Mouse (Mus musculus): ENCODE results near the gene Isy1.

Gene Isy1

DNA sequence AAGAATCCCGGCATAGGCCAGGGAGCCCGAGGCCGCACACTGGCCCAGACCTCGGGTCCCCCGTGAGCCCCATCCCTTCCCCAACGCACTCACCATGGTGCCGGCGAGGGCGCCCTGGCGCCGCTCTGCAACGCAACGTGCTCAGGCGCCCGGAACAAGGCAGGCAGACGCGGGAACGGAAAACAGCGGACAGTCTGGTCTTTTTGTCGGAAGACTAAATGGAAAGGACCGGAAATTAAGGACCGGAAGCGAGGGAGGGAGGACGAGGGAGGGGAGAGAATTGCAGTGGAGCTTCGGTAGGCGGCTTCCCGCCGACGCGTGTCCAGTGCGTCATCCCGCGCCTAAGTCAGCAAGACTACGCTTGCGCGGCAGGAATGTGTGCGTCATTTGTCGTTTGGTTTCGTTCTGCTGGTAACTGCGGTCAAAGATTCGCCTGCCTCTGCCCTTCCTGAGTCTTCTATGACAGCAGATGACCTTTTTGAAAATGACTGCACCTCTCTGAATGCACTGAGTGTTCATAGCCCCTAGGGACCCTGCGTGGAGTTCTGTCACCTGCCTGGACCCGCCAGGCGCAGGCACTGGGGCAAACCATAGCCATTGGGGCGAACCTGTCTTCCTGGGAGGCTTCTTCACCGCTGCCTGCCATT is at the start of gene Isy1:
Gene Isy1 (minus strand): TSS at position 248 of the 647 bp plus-strand sequence.
- peak; percentile 91 to 95 for DNase-seq (ENCODE audit: low spot score in 2 of 2)

DNA sequence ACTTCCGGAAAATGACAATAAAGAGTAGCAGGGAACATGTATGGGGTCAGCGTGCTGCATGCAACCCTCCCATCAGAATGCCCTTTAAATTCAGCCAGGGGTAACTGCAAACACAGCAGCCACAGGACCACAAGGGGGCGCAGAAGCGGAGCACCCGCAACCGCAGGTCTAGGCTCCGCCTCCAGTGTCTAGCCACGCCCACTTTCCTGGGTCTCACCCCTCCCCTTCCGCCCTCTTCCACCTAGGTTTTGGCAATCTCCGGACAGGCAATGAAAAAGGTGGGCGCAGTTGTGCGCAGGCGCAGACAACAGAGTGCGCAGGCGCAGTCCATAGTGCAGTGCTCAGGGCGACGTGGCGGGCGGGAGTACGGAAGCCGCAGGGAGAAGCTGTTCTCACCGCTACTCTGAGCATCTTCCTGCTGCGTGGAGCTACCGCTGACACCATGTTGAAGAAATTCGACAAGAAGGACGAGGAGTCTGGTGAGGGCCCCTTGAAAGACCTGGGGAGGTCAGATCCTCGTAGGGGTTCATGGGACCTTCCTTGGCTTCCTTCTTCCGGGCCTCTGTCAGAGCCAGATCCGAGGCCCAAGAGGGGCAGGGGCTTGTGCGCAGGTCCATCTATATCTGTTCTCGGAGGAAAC is 49.1 kb upstream of the Isy1 start, which contains the start of gene Copg1:
Gene Copg1 (plus strand): TSS at position 221 of the 640 bp plus-strand sequence.
- DNase-seq (ENCODE audit: low spot score in 2 of 2), result peak; percentile 99 to 100

DNA sequence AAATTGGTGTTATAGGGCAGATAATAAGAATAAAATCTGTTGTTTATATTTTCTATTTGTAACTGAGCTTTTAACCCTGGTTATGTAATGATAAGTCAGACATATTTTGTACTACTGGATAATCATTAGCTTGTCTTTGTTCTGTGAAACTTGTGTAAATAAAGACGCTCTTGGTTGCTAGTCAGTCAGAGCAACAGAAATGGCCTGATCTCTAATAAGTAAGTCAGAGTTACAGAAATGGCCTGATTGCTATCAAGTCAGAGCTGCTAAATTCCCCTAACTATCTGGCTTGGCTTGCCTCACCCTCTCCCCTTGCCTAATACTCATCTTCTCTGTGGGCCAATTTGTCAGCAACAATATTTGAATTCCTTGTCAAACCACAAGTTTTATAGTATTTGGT is 48.1 kb upstream of the Isy1 start:
- DNase-seq (ENCODE audit: low spot score in 2 of 2), result no peak

DNA sequence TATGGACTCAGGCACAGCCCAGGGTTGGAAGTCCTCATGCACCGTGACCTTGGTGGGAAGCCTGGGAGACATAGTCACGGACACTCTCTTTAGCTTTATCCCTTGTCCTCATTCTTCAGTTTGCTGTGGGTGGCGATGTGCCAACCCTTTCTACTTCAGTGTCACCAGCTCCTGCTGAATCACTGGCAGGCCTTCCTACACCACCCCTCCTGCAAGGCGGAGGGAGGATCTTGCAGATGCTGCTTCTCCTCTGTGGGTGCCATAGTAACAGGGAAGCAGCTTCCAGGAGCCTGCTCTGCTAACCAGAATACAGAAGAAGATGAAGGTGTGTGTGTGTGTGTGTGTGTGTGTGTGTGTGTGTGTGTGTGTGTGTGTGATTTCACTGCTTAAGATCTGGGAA is 44.2 kb upstream of the Isy1 start:
- peak; percentile 57 to 75 for DNase-seq (ENCODE audit: low spot score in 2 of 2)

DNA sequence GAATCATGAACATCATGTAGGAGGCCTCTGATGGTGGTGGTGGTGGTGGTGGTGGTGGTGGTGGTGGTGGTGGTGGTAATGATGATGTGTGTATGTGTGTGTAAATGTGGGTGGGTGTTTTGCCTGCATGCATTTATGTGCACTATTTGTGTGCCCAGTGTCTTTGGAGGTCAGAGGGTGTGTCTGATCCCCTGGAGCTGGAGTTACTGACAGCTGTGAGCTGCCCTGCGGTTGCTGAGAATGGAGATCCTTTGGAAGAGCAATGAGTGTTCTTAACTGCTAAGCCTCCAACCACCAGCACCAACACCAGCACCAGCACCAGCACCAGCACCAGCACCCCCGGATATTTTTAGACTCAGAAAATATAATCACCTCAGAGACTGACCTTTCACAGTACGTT is 43.6 kb upstream of the Isy1 start:
- DNase-seq (ENCODE audit: low spot score in 2 of 2), result no peak

DNA sequence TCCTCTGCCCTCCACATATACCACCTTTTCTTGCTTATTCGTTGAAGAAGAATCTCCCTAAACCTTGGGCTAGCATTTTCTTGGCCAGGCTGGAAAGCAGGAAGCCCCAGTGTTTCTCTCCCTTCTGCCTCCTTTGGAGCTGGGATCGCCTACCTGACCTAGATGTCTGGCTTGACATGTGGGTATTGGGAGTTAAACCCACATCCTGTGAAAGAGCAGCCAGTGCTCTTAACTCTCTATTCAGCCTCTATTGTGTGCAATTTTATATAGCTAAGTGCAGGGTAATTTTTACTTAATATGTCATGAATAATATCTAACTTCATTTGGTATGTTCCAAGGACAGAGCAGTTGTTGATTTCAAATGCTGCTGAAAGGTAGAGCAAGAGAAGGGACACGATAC is 41.0 kb upstream of the Isy1 start:
- no peak for DNase-seq (ENCODE audit: low spot score in 2 of 2)

DNA sequence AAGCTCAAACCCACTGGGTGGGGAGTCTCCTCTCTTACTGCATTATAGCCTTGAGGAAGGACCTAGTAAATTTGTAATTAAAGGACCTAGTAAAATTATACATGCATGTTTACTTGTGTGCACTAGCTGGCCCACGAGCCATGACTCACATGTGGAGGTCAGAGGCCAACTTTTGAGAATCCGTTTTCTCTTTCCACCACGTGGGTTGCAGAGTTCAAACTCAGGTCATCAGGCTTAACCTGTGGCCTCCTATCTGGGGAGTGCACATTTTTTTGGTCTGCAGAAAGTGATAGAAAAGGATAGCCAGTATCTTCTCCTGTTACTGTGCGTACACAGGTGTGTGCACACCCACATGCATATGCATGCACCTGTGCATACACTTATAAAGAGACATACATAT is 40.4 kb upstream of the Isy1 start:
- DNase-seq (ENCODE audit: low spot score in 2 of 2), result no peak

DNA sequence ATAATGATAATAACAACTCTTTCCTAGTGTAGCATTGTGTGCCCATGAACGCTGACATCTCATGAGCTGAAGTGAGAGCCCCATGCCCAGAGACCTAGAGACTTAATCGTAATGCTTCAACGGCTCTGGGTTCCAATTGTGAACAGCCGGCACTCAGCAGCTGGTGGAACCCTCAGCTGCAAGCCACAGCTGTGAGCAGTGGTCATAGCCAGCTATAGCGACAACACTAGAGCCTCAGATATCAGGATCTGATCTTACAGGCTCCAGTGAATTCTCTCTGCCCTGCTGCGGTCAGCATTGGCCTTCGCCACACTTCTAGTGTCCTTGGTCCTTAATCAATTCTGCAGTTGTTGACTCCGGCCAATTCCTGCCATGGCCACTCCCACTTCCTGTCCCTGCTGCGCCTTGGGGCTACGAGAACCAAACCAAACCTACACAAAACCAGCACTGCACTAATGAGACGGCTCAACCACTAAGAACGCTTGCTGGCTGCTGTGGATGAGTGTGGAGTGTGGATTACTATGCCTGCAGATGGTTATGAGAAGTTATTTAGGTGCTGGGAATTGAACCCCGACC is 37.6 kb upstream of the Isy1 start:
- no peak for DNase-seq (ENCODE audit: low spot score in 2 of 2)

DNA sequence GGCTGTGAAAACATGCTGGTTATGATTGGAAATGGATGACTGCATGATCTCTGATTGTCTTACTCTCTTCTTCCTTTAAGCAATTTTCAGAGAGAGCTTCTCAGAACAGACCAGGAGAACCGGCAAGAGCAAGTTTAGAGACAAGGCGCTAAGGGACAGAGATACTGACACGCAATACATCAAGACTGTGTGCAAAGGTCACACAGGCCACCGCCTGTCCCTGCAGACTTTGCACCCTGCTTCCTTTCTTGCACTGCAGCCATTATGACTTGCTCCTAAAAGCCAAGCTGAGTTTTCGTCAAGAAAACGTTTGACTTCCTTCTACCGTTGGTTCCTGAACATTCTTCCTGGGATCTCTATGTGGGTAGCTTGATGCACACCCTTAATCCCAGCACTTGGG is 37.0 kb upstream of the Isy1 start:
- DNase-seq (ENCODE audit: low spot score in 2 of 2), result no peak

DNA sequence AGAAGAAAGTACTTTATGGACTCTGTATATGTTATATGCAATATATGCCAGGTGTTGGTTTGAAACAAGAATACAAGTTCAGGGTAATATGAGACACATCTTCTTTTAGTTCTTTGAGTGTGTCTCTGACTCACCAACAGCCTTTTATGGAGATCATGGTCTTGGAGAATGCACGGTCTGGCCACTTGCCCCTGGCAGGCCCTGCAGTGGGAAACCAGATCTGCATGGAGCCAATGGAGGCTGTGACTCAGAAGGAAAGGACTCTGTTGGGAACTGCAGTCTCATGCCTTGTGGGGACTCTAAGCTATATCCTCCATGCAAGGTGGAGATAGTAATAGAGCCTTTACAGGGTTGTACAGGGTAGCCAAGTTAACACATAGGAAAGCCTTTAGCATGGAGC is 36.5 kb upstream of the Isy1 start:
- DNase-seq (ENCODE audit: low spot score in 2 of 2), result no peak

DNA sequence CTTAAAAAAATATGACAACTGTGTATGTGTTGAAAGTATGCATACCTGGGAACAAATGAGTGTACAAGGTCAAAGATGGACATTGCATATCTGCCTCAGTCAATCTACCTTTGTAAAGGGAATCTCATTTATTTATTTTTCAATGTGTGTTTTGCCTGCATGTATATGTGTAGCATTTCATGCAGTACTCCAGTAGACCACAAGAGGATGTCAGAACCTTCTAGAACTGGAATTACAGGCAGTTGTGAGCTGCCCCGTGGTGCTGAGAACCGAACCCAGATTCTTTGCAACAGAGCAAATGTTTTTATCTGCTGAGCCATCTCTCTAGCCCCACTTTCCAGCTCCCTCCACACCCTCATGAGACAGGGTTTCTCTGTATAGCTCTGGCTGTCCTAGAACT is 35.4 kb upstream of the Isy1 start:
- DNase-seq (ENCODE audit: low spot score in 2 of 2), result no peak

DNA sequence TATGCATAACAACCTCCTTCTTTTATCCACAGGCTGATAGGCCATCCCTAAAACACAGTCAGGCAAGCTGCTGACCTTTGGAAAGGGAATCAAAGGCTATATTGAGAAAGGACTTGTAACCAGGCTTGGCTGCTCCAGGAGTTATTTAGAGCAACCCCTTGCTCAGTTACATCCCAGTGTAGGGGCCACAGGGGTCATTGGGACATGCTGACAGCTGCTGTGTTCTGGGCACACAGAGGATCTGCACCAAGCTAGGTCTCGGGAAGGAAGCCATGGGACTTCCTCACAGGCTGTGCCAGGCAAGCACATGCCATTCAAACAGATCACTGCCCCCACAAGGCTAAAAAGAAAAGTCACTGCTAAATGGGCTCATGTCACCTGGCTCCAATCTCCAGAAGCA is 34.5 kb upstream of the Isy1 start:
- no peak for DNase-seq (ENCODE audit: low spot score in 2 of 2)

DNA sequence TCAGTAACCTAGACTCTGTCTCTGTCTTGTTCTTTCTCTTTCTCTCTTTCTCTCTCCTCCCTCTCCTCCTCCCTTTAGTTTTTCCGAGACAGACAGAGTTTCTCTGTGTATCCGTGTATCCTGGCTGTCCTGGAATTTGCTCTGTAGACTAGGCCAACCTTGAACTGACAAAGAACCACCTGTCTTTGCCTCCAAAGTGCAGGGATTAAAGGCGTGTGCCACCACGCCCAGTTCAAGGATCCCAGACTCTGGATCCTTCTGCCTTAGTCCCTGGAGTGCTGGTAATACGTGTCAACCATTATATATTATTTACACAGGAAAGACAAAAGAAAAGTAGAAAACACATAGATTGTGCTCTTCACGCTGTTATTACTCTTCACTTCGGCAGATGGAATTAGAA is 32.6 kb upstream of the Isy1 start:
- DNase-seq (ENCODE audit: low spot score in 2 of 2), result no peak

DNA sequence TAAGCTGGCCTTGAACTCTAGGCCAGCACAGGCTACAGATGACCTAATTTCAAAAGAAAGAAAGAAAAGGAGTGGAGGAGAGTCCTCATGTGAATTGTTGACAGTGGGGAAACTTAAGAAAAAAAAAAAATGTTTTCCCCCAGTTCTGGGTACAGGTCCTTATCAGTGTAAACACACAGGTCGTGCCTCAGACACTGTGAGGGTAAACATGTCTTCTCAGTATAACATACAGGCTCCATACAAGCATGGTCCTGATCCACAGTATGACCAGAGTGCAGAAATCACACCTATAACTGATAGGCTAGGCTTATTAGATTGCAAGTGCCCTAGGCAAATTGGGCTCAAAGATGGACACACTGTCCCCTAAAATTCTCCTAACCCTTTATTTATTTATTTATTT is 31.8 kb upstream of the Isy1 start:
- no peak for DNase-seq (ENCODE audit: low spot score in 2 of 2)

DNA sequence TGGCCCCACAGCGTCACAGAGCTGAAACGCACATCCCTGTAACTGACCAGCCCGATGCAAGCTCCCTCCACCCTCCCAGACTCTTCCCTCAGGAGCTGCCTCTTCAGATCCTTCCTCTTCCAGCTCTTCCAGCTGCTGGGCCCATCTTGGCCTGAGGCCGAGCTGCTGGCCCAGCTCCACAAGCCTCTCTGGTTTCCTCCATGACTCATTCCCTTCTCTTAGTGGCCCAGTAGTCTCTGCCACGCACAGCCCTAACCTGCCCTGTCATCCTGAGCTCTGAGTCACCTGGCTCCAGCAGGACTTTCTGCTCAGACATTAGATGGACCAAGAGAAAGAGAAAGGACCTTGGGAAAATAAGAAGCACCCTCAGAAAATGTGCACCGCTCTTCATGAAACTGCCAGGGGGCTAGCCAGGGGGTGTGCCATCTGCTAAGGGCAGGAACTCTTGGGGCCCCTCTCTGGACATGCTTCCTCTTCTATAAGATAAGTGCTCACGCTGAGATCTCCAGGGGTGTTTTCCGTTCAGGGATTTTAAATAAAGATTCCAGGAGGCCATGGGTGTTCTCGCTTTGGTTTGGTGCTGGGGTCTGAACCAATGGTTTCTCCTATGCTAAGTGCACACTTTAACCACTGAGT is 30.4 kb upstream of the Isy1 start:
- DNase-seq (ENCODE audit: low spot score in 2 of 2), result no peak

DNA sequence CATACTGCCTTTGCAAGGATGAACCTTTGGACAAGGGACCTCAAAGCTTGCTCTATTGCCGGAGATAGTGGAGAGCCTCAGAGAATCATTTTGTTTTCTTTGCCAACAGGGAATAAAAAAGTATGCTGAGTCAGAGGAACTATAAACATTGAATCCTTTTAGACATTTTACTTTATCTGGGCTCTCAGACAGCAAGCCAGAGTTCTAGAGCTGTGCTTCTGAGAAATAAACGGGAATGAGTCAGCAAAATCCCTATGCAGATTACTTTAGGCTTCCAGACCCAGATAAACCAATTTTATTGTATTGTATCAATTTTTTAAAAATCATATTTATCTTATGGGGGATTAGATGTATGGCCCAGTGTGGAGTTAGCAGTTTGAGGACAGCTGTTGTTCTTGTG is 28.7 kb upstream of the Isy1 start:
- no peak for DNase-seq (ENCODE audit: low spot score in 2 of 2)

DNA sequence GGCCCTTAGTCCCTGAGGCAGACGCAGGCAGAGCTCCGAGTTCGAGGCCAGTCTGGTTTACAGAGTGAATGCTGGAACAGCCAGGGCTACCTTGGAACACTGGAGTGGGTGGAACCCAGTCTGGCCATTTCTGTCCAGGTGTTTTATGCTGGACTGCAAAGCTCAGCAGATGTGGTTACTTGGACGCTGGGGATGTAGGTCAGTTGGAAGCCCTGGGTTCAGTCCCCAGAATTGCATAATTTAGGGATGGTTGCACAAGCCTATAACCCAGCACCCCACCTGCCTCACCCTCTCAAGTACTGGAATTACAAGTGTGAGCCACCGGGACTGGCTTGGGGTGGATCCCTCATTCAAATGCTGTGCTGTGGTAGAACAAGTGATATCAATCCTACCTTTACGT is 27.6 kb upstream of the Isy1 start:
- DNase-seq (ENCODE audit: low spot score in 2 of 2), result no peak

DNA sequence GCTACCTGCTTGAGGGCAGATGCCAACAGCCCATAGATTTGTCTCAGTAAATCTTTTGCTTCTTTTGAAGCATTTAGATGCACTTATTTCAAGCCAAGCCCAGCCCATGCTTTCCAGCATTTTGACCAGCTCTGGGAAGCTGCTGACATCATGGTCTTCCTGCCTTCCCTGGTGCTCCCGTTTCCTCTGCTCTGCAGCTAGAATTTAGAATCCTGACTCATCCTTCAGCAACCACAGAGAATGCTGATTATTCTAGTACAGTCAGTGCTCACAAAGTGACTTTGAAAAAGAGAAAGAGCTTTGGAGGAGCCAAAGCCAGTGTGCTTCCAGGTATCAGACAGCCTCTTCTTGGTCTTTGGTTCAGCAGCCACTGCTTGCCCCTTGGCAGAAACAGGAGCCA is 18.5 kb upstream of the Isy1 start:
- no peak for DNase-seq (ENCODE audit: low spot score in 2 of 2)

DNA sequence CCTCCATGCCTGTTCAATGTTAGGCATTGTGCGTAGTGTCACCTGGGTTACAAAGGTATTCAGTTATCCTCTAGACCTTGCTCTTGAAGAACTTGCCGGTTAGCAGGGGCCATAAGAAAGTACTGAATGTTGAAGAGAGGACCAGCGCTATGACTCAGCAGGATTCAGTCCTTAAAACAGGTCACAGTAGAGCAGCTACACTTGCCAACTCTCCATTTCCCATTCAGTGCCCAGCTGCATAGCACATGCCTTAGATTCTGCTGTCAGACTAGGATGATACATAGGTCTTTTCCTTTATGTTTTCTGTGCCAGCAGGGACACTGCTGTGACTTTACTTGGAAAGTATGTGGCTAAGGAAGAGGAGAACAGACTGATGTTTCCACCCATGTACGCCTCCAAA is 14.8 kb upstream of the Isy1 start:
- no peak for DNase-seq (ENCODE audit: low spot score in 2 of 2)

DNA sequence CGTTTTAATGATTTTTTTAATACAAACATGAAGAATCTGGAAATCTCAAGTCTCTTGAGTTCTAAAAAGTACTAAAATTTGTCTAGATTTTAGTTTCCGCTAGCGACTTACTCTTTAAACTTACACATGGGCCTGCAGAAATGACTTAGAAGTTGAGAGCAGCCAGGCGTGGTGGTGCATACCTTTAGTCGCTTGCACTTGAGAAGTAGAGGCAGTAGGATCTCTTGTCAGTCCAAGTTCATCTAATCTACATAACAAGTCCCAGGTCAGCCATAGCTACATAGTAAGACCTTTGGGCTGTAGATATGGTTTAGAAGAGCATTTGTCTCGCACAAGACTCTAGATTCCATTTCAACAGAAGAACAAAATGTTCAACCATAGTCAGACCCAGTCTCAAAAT is 13.3 kb upstream of the Isy1 start:
- no peak for DNase-seq (ENCODE audit: low spot score in 2 of 2)

DNA sequence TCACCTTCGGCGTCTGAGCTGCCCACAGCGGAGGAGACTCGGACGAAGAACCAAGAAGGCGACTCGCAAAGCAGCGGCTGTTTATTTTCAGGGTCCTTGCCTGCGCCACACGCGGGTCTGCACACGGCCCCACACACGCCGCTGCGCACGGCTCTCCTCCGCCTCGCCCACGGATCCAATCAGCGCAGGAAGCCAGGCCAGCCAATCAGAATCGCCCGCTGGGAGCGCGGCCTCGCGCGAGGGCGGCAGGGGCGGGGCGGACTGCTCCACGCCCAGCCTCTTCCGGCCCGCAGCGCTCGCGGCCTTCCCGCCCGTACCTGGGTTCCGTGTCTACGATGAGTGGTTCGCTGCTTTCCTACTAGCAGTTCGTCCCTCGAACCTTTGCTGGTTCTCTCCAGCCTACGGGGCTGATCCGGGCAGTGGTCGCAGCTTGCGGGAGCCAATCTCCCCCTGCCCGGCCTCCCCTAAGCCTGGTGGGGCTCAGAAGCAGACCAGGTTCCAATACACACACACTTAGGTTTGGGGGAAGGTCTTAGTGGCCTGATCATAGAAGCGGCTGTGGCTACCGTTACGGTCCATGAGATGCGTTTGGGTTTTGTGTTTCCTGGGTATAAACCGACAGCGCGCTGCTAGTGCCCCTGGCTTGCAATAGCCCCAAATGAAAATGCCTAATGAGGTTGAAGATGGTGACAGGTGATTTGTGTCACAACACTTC is 12.5 kb upstream of the Isy1 start, which contains the start of gene Cnbp:
Gene Cnbp (minus strand): TSS at position 207 of the 715 bp plus-strand sequence.
- DNase-seq (ENCODE audit: low spot score in 2 of 2), result peak; percentile 90 to 94
